8 mouse cellular contexts compared by ENCODE assay signal in the genomic region with DNA sequence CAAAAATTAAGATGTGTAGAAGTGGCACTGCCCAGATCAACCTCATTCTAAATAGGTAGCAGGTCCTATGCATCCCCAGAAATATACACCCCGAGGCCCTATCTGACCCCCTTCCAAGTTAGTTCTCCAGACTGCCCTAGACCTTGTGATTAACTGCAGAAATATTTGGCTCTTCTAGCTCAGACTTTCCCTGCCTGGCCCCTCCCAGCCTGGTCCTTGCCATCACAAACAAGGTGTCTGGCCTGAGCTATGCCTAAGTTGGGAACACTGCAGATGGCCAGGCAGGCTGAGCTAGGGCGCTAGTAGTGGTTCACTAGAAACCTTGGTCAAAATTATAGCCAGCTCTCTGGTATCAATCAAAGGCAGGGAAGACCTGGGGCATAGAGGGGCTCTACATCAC. TPM values are rescaled to one million over a fixed set of nuclear protein-coding genes. Genes with fewer than 3 reads are reported as not detected.
DNase-seq lines count a peak whose midpoint lies in the region; ATAC-seq and TF ChIP-seq lines count a peak whose summit lies in the region.

No protein-coding gene starts in this region.

- no peaks in the 10 kb centered on the region for H3K9me3 ChIP-seq in lung, embryonic 14.5 days (ENCODE audit: low read depth, low read length)
- H3K9me3 ChIP-seq in midbrain, embryonic 16.5 days (replicated peaks; ENCODE audit: control insufficient read depth, low read length, poor library complexity, severe bottlenecking), result no peaks in the 10 kb centered on the region

- H3K4me3 ChIP-seq in lung, embryonic 14.5 days (ENCODE audit: low read depth, low read length), result no peak overlapping the region
- H3K4me3 ChIP-seq in lung, adult 2 months (replicated peaks; ENCODE audit: extremely low read depth, low read depth, low read length), result no peak overlapping the region
- H3K4me3 ChIP-seq in midbrain, embryonic 16.5 days (ENCODE audit: low read depth, low read length), result no peak overlapping the region

- TF ChIP-seq CTCF in lung, embryonic 14.5 days (IDR thresholded peaks at IDR 0.05; ENCODE audit: low read depth), result no peak
- no peak for TF ChIP-seq CTCF in lung, adult 2 months (IDR thresholded peaks at IDR 0.05; ENCODE audit: insufficient read depth, low read length)

- intact Hi-C loops in heart, postnatal 10 days (cut with DNase I), result loop anchor here (5.0 kb wide), 1 partner anchor 70 kb away; no protein-coding TSS in a partner anchor

- no peak for TF ChIP-seq POLR2A in lung, adult 2 months (IDR thresholded peaks at IDR 0.05; ENCODE audit: borderline replicate concordance, extremely low read depth, low read depth, low read length)

- peak; percentile 22 to 57 for DNase-seq in adrenal gland, adult (ENCODE audit: inconsistent age in 2 of 2, low spot score in 1 of 2)
- DNase-seq in adrenal gland, adult 18-20 months (ENCODE audit: low spot score in 2 of 2), result no peak
- DNase-seq in lung, embryonic 14.5 days, result no peak
- no peak for DNase-seq in lung, adult 2 months
- peak; percentile 45 to 46 for DNase-seq in heart, postnatal 10 days
- DNase-seq in right cerebral cortex, postnatal 25 days, result no peak
- DNase-seq in embryo, embryonic 11 days, result no peak

- H3K9ac ChIP-seq in lung, embryonic 14.5 days, result no peak overlapping the region
- no peak overlapping the region for H3K9ac ChIP-seq in midbrain, embryonic 16.5 days (ENCODE audit: low read depth, low read length)

- no peak overlapping the region for H3K27ac ChIP-seq in lung, embryonic 14.5 days (ENCODE audit: low read depth)
- no peak overlapping the region for H3K27ac ChIP-seq in midbrain, embryonic 16.5 days (ENCODE audit: low read length)

- WGBS in lung, embryonic 14.5 days, result 68% methylated on average over 2 of the region's 2 CpGs
- WGBS in lung, adult 2 months, result 63% methylated on average over 2 of the region's 2 CpGs
- WGBS in midbrain, embryonic 16.5 days, result 81% methylated on average over 2 of the region's 2 CpGs

- peaks cover 21% of the 10 kb centered on the region for H3K36me3 ChIP-seq in lung, embryonic 14.5 days (ENCODE audit: insufficient read depth)
- H3K36me3 ChIP-seq in midbrain, embryonic 16.5 days (ENCODE audit: control insufficient read depth, insufficient read depth, low read length), result peaks cover 16% of the 10 kb centered on the region

- no peaks in the 10 kb centered on the region for H3K27me3 ChIP-seq in lung, embryonic 14.5 days (ENCODE audit: insufficient read depth, low read length)
- H3K27me3 ChIP-seq in midbrain, embryonic 16.5 days (ENCODE audit: control insufficient read depth, insufficient read depth, low read depth, low read length), result no peaks in the 10 kb centered on the region

- peak; percentile 15; the same call in 1 of the 2 replicates for ATAC-seq in lung, embryonic 14.5 days (ENCODE audit: insufficient read depth)
- peak; percentile 18; the same call in 1 of the 2 replicates for ATAC-seq in midbrain, embryonic 16.5 days

- H3K4me2 ChIP-seq in lung, embryonic 14.5 days, result peak overlapping the region; percentile 71; the same call in 1 of the 2 replicates
- no peak overlapping the region for H3K4me2 ChIP-seq in midbrain, embryonic 16.5 days (ENCODE audit: low read length)

- H3K4me1 ChIP-seq in lung, embryonic 14.5 days (ENCODE audit: insufficient read depth), result no peaks in the 10 kb centered on the region; the same call in 1 of the 2 replicates
- H3K4me1 ChIP-seq in lung, adult 2 months (ENCODE audit: control insufficient read depth, insufficient read depth, low read length), result no peaks in the 10 kb centered on the region
- H3K4me1 ChIP-seq in midbrain, embryonic 16.5 days (ENCODE audit: control insufficient read depth, insufficient read depth, low read length), result peaks cover 6% of the 10 kb centered on the region; the same call in 1 of the 2 replicates

RNA-seq across cellular contexts. Expression of gene Exoc3, which starts 41.0 kb away (rescaled TPM):
- total RNA-seq in adrenal gland, adult 18-20 months (2021), result 10 to 100 TPM; 61.8 to 70.6 TPM
- 76.5 and 90.5 TPM in 2 replicates for polyA plus RNA-seq in lung, embryonic 14.5 days (2014; fragmentation: Nextera tagmentation; extraction: Ambion mirVana)
- polyA plus RNA-seq in lung, adult 2 months (2012; rRNA removed), result 22.5 and 30.2 TPM in 2 replicates
- total RNA-seq in heart, postnatal 10 days (2021), result 10 to 100 TPM; 54.4 to 57.3 TPM
- 113 and 123 TPM in 2 replicates for polyA plus RNA-seq in midbrain, embryonic 16.5 days (2015; fragmentation: Nextera tagmentation; extraction: Ambion mirVana)

RNA-seq across cellular contexts. Expression of gene Slc9a3, which starts 46.2 kb away (rescaled TPM):
- total RNA-seq in adrenal gland, adult 18-20 months (2021), result under 1 TPM; 0.73 to 0.99 TPM
- polyA plus RNA-seq in lung, embryonic 14.5 days (2014; fragmentation: Nextera tagmentation; extraction: Ambion mirVana), result 0.04 TPM in 1 of 2 replicates, not detected in the other
- 0.34 and 0.96 TPM in 2 replicates for polyA plus RNA-seq in lung, adult 2 months (2012; rRNA removed)
- under 1 TPM; 0.65 to 0.74 TPM for total RNA-seq in heart, postnatal 10 days (2021)
- polyA plus RNA-seq in midbrain, embryonic 16.5 days (2015; fragmentation: Nextera tagmentation; extraction: Ambion mirVana), result 0.13 and 0.41 TPM in 2 replicates

Comparison
In these comparisons a context has a peak if more than half of its experiments do, and no peak if none do; other contexts are left out.
1. DNase-seq: peak in adrenal gland, adult (2 of 2) and heart, postnatal 10 days (2 of 2); none in adrenal gland, adult 18-20 months (0 of 2), lung, embryonic 14.5 days (single experiment), lung, adult 2 months (single experiment), right cerebral cortex, postnatal 25 days (single experiment) and embryo, embryonic 11 days (single experiment).